Mouse (Mus musculus) urinary bladder, postnatal 36 days (tissue): Measurements from ENCODE around the gene Gsap.

ENCODE experiments used
- DNase-seq, 2 experiments: peaks; one replicate each; pipeline ENCODE4 v3.0.0; 2022; ENCODE audit warnings: low spot score in 2 of 2, mixed read lengths in 1 of 2

Gene Gsap

GRCm38 (mm10) chr5:21185764-21186685, at the start of gene Gsap:
Gene Gsap (plus strand): TSS chr5:21186255.
- DNase-seq = peak; percentile 46 to 73

GRCm38 (mm10) chr5:21136575-21136974, 49.5 kb upstream of the Gsap start:
- DNase-seq = no peak

GRCm38 (mm10) chr5:21139505-21139904, 46.5 kb upstream of the Gsap start:
- peak in 1 of 2 experiments; percentile 29 for DNase-seq

GRCm38 (mm10) chr5:21141133-21141551, 44.9 kb upstream of the Gsap start:
- DNase-seq = peak in 1 of 2 experiments; percentile 12

GRCm38 (mm10) chr5:21141626-21142025, 44.4 kb upstream of the Gsap start:
- no peak for DNase-seq

- DNase-seq = no peak
These were observed 43.0 kb upstream of the Gsap start for GRCm38 (mm10) chr5:21143032-21143431.

GRCm38 (mm10) chr5:21144506-21145169, 41.4 kb upstream of the Gsap start:
- DNase-seq = peak in 1 of 2 experiments; percentile 28

GRCm38 (mm10) chr5:21148358-21148757, 37.7 kb upstream of the Gsap start:
- DNase-seq = no peak

GRCm38 (mm10) chr5:21153672-21154071, 32.4 kb upstream of the Gsap start:
- DNase-seq = no peak

- DNase-seq = no peak
These were observed 29.3 kb upstream of the Gsap start for GRCm38 (mm10) chr5:21156770-21157169.

GRCm38 (mm10) chr5:21159536-21159935, 26.5 kb upstream of the Gsap start:
- DNase-seq = no peak

- DNase-seq = no peak
These were observed 25.3 kb upstream of the Gsap start for GRCm38 (mm10) chr5:21160781-21161180.

GRCm38 (mm10) chr5:21163421-21163820, 22.6 kb upstream of the Gsap start:
- no peak for DNase-seq

- DNase-seq = peak in 1 of 2 experiments; percentile 31
These were observed 17.2 kb upstream of the Gsap start for GRCm38 (mm10) chr5:21168689-21169345.

GRCm38 (mm10) chr5:21169346-21169745, 16.7 kb upstream of the Gsap start:
- no peak for DNase-seq

- DNase-seq = no peak
These were observed 16.2 kb upstream of the Gsap start for GRCm38 (mm10) chr5:21169877-21170276.

- no peak for DNase-seq
These were observed 15.6 kb upstream of the Gsap start for GRCm38 (mm10) chr5:21170440-21170839.

- no peak for DNase-seq
These were observed 15.2 kb upstream of the Gsap start for GRCm38 (mm10) chr5:21170898-21171297.

GRCm38 (mm10) chr5:21171336-21171735, 14.7 kb upstream of the Gsap start:
- DNase-seq = no peak

GRCm38 (mm10) chr5:21172316-21172715, 13.7 kb upstream of the Gsap start:
- DNase-seq = no peak

- DNase-seq = no peak
These were observed 10.6 kb upstream of the Gsap start for GRCm38 (mm10) chr5:21175132-21176112.
